Mouse (Mus musculus): ENCODE measurements around the gene Chil1.

DNA sequence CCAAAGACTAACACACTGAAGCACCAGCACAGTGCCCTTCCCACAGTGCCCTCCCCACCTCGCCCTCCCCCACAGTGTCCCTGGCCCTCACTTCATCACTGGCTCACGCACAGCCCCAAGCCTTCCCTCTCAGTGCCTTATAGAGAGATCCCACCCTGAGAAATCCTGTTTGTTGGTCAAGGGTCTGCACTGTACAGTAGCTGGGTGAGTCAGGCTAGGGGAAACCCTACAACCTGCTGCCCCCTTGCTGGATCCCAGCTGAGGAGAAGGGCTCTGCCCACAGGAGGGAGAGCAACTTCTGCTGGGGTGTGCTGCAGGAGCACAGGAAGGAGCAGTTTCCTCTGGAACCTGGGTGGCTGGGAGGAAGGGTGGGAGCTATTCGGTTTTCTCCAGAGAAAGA, 54.2 kb downstream of the Chil1 start:
- TF ChIP-seq POLR2A (IDR thresholded peaks at IDR 0.05; ENCODE audit: borderline replicate concordance, extremely low read depth, insufficient read depth, insufficient read length, poor library complexity, severe bottlenecking), result no peak
- no peak for TF ChIP-seq CTCF (IDR thresholded peaks at IDR 0.05; ENCODE audit: borderline replicate concordance, extremely low read depth, insufficient read depth, insufficient read length)

Data from brain, embryonic 14.5 days (tissue).